Mouse (Mus musculus): Measurements from ENCODE around the gene Gramd1c.

Gramd1c gene

GRCm38 (mm10) chr16:44063025-44063894, at the start of gene Gramd1c:
TSS of gene Gramd1c (minus strand) at chr16:44063345.
- peak; percentile 57 for DNase-seq (ENCODE audit: low read depth, low spot score)

GRCm38 (mm10) chr16:44109002-44109401, 45.9 kb upstream of the Gramd1c start:
- no peak for DNase-seq (ENCODE audit: low read depth, low spot score)

GRCm38 (mm10) chr16:44105211-44105610, 42.1 kb upstream of the Gramd1c start:
- no peak for DNase-seq (ENCODE audit: low read depth, low spot score)

GRCm38 (mm10) chr16:44103806-44104766, 40.9 kb upstream of the Gramd1c start:
- peak; percentile 33 for DNase-seq (ENCODE audit: low read depth, low spot score)

GRCm38 (mm10) chr16:44102925-44103324, 39.8 kb upstream of the Gramd1c start:
- peak; percentile 23 for DNase-seq (ENCODE audit: low read depth, low spot score)

GRCm38 (mm10) chr16:44101181-44101710, 38.1 kb upstream of the Gramd1c start:
- DNase-seq (ENCODE audit: low read depth, low spot score): no peak

GRCm38 (mm10) chr16:44099377-44099776, 36.2 kb upstream of the Gramd1c start:
- no peak for DNase-seq (ENCODE audit: low read depth, low spot score)

GRCm38 (mm10) chr16:44087650-44088049, 24.5 kb upstream of the Gramd1c start:
- DNase-seq (ENCODE audit: low read depth, low spot score): no peak

GRCm38 (mm10) chr16:44061341-44061740, 1.8 kb downstream of the Gramd1c start:
- no peak for DNase-seq (ENCODE audit: low read depth, low spot score)

GRCm38 (mm10) chr16:44060604-44061286, 2.4 kb downstream of the Gramd1c start:
- DNase-seq (ENCODE audit: low read depth, low spot score): no peak

GRCm38 (mm10) chr16:44058745-44059144, 4.4 kb downstream of the Gramd1c start:
- peak; percentile 77 for DNase-seq (ENCODE audit: low read depth, low spot score)

- DNase-seq (ENCODE audit: low read depth, low spot score): no peak
Observed at GRCm38 (mm10) chr16:44055766-44056165, 7.4 kb downstream of the Gramd1c start.

GRCm38 (mm10) chr16:44053265-44053664, 9.9 kb downstream of the Gramd1c start:
- no peak for DNase-seq (ENCODE audit: low read depth, low spot score)

- DNase-seq (ENCODE audit: low read depth, low spot score): no peak
Observed at GRCm38 (mm10) chr16:44052390-44052789, 10.8 kb downstream of the Gramd1c start.

- DNase-seq (ENCODE audit: low read depth, low spot score): no peak
Observed at GRCm38 (mm10) chr16:44050139-44050538, 13.0 kb downstream of the Gramd1c start.

- peak; percentile 48 for DNase-seq (ENCODE audit: low read depth, low spot score)
Observed at GRCm38 (mm10) chr16:44039112-44039511, 24.0 kb downstream of the Gramd1c start.

GRCm38 (mm10) chr16:44035221-44035620, 27.9 kb downstream of the Gramd1c start:
- DNase-seq (ENCODE audit: low read depth, low spot score): no peak

- no peak for DNase-seq (ENCODE audit: low read depth, low spot score)
Observed at GRCm38 (mm10) chr16:44033365-44033764, 29.8 kb downstream of the Gramd1c start.

GRCm38 (mm10) chr16:44029273-44029672, 33.9 kb downstream of the Gramd1c start:
- peak; percentile 44 for DNase-seq (ENCODE audit: low read depth, low spot score)

- peak; percentile 64 for DNase-seq (ENCODE audit: low read depth, low spot score)
Observed at GRCm38 (mm10) chr16:44026822-44027221, 36.3 kb downstream of the Gramd1c start.

- peak; percentile 65 for DNase-seq (ENCODE audit: low read depth, low spot score)
Observed at GRCm38 (mm10) chr16:44026210-44026609, 36.9 kb downstream of the Gramd1c start.
